Mouse (Mus musculus) spleen, postnatal 4 days (tissue): ENCODE results near the gene Srrm1.
"Not testable (repeated sequence)": the region's sequence is repeated elsewhere in the genome, so short reads cannot be mapped to it uniquely, and the experiment has no call there.

Source experiments
- DNase-seq, 2 experiments: peaks; one replicate each; pipeline ENCODE4 v3.0.0; 2022; ENCODE audit warnings: low spot score in 2 of 2

Gene Srrm1

GRCm38 (mm10) chr4:135301166-135301565 is 52.0 kb downstream of the Srrm1 start:
- no peak for DNase-seq

GRCm38 (mm10) chr4:135300248-135301041 is 52.7 kb downstream of the Srrm1 start:
- no peak for DNase-seq

- DNase-seq = no peak
These were observed 54.4 kb downstream of the Srrm1 start for GRCm38 (mm10) chr4:135298680-135299079.

GRCm38 (mm10) chr4:135297931-135298546 is 55.1 kb downstream of the Srrm1 start:
- DNase-seq = no peak

GRCm38 (mm10) chr4:135297146-135297545 is 56.0 kb downstream of the Srrm1 start:
- DNase-seq = no peak

- DNase-seq = no peak
These were observed 56.6 kb downstream of the Srrm1 start for GRCm38 (mm10) chr4:135296565-135296964.

GRCm38 (mm10) chr4:135293813-135294212 is 59.3 kb downstream of the Srrm1 start:
- DNase-seq = no peak

GRCm38 (mm10) chr4:135292477-135293089 is 60.5 kb downstream of the Srrm1 start:
- no peak for DNase-seq

GRCm38 (mm10) chr4:135291841-135292240 is 61.3 kb downstream of the Srrm1 start:
- DNase-seq = no peak

GRCm38 (mm10) chr4:135291199-135291598 is 61.9 kb downstream of the Srrm1 start:
- no peak for DNase-seq

GRCm38 (mm10) chr4:135287975-135288374 is 65.1 kb downstream of the Srrm1 start:
- peak; percentile 52 to 69 for DNase-seq

- peak; percentile 49 to 72 for DNase-seq
These were observed 66.2 kb downstream of the Srrm1 start for GRCm38 (mm10) chr4:135286833-135287395.

- DNase-seq = no peak
These were observed 67.0 kb downstream of the Srrm1 start for GRCm38 (mm10) chr4:135286033-135286622.

- DNase-seq = no peak
These were observed 67.7 kb downstream of the Srrm1 start for GRCm38 (mm10) chr4:135285436-135285835.

GRCm38 (mm10) chr4:135283875-135284274 is 69.2 kb downstream of the Srrm1 start:
- DNase-seq = no peak

GRCm38 (mm10) chr4:135283417-135283816 is 69.7 kb downstream of the Srrm1 start:
- DNase-seq = no peak

GRCm38 (mm10) chr4:135282651-135283290 is 70.3 kb downstream of the Srrm1 start:
- DNase-seq = no peak

GRCm38 (mm10) chr4:135280016-135280415 is 73.1 kb downstream of the Srrm1 start:
- DNase-seq = not testable (repeated sequence)

GRCm38 (mm10) chr4:135276681-135277379 is 76.3 kb downstream of the Srrm1 start:
- DNase-seq = no peak

- DNase-seq = no peak
These were observed 78.4 kb downstream of the Srrm1 start for GRCm38 (mm10) chr4:135274761-135275160.

- DNase-seq = peak in 1 of 2 experiments; percentile 70
These were observed 79.8 kb downstream of the Srrm1 start for GRCm38 (mm10) chr4:135273307-135273682.
